Mouse (Mus musculus): ENCODE measurements around the gene Rpl4.
"Not testable (repeated sequence)": the region's sequence is repeated elsewhere in the genome, so short reads cannot be mapped to it uniquely, and the experiment has no call there.

The Rpl4 gene

GRCm38 (mm10) chr9:64198068-64198762, 25.0 kb downstream of the Rpl4 start:
- no peak for DNase-seq (ENCODE audit: extremely low spot score)

GRCm38 (mm10) chr9:64198763-64199418, 25.7 kb downstream of the Rpl4 start:
- DNase-seq (ENCODE audit: extremely low spot score), result not testable (repeated sequence)

GRCm38 (mm10) chr9:64199897-64200296, 26.7 kb downstream of the Rpl4 start:
- DNase-seq (ENCODE audit: extremely low spot score), result no peak

- no peak for DNase-seq (ENCODE audit: extremely low spot score)
Observed at GRCm38 (mm10) chr9:64202331-64202730, 29.2 kb downstream of the Rpl4 start.

- DNase-seq (ENCODE audit: extremely low spot score), result no peak
Observed at GRCm38 (mm10) chr9:64202866-64203265, 29.7 kb downstream of the Rpl4 start.

- no peak for DNase-seq (ENCODE audit: extremely low spot score)
Observed at GRCm38 (mm10) chr9:64207509-64208084, 34.4 kb downstream of the Rpl4 start.

GRCm38 (mm10) chr9:64214452-64214851, 41.3 kb downstream of the Rpl4 start:
- DNase-seq (ENCODE audit: extremely low spot score), result no peak

GRCm38 (mm10) chr9:64216090-64216489, 42.9 kb downstream of the Rpl4 start:
- DNase-seq (ENCODE audit: extremely low spot score), result no peak

- DNase-seq (ENCODE audit: extremely low spot score), result no peak
Observed at GRCm38 (mm10) chr9:64216641-64217040, 43.5 kb downstream of the Rpl4 start.

GRCm38 (mm10) chr9:64217887-64218286, 44.7 kb downstream of the Rpl4 start:
- no peak for DNase-seq (ENCODE audit: extremely low spot score)

GRCm38 (mm10) chr9:64219305-64219704, 46.1 kb downstream of the Rpl4 start:
- DNase-seq (ENCODE audit: extremely low spot score), result no peak

GRCm38 (mm10) chr9:64219772-64220420, 46.7 kb downstream of the Rpl4 start:
- no peak for DNase-seq (ENCODE audit: extremely low spot score)

GRCm38 (mm10) chr9:64220603-64221002, 47.4 kb downstream of the Rpl4 start:
- no peak for DNase-seq (ENCODE audit: extremely low spot score)

GRCm38 (mm10) chr9:64221480-64221879, 48.3 kb downstream of the Rpl4 start:
- DNase-seq (ENCODE audit: extremely low spot score), result no peak

GRCm38 (mm10) chr9:64222098-64222497, 48.9 kb downstream of the Rpl4 start:
- DNase-seq (ENCODE audit: extremely low spot score), result no peak

- DNase-seq (ENCODE audit: extremely low spot score), result no peak
Observed at GRCm38 (mm10) chr9:64225805-64226204, 52.6 kb downstream of the Rpl4 start.

- DNase-seq (ENCODE audit: extremely low spot score), result no peak
Observed at GRCm38 (mm10) chr9:64227736-64228135, 54.6 kb downstream of the Rpl4 start.
